Mouse (Mus musculus) right cerebral cortex, postnatal 10 days (tissue): ENCODE results near the gene Trcg1.

ENCODE experiments used
- DNase-seq, 2 experiments: peaks; one replicate each; pipeline ENCODE4 v3.0.0; 2021; ENCODE audit warnings: low spot score in 2 of 2

Gene Trcg1

DNA sequence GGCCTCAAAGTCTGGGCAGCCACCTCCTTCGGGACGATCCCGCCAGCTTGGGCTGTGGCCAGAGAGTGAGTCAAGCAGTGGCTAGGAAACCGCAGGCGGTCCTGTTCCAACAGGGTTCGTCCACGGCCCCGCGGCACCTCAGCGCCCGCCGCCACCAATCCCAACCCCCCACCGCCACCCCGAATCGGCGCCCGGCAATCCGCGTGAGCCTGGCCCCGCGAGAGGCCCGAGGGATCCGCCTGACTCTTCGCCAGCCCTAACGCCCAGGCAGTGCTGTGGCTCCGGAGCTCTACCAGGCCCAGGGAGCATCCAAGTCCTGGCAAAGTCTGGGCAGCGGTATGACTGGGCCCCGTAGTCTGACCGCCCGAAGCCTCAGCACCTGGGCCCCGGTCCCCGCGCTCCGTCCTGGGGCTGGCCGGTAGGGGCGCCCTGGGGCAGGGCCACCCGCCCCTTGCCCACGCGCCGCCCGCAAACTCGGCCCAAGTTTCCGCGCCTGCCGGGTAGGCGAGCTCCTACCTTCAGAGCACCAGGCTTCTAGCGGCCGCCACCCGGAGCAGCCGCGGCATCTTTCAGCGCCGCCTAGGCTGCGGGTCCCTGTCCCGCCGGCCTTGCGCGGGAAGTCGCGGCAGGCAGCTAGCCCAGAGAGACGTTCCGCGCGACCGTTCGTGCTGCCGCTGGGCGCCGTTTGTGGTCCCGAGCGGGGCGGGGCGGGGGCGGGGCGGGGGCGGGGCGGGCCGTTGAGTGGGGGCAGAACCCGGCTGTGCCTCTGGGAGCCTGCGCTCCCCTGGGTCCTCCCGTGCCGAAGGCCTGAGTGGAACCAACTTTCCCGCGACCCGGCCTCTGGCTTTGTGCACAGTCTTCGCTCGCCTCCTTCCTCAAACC lies 25.8 kb downstream of the Trcg1 start, which contains the start of gene 1700017B05Rik:
Gene 1700017B05Rik (minus strand): TSS at position 700 of the 882 bp plus-strand sequence.
- peak; percentile 63 to 66 for DNase-seq

DNA sequence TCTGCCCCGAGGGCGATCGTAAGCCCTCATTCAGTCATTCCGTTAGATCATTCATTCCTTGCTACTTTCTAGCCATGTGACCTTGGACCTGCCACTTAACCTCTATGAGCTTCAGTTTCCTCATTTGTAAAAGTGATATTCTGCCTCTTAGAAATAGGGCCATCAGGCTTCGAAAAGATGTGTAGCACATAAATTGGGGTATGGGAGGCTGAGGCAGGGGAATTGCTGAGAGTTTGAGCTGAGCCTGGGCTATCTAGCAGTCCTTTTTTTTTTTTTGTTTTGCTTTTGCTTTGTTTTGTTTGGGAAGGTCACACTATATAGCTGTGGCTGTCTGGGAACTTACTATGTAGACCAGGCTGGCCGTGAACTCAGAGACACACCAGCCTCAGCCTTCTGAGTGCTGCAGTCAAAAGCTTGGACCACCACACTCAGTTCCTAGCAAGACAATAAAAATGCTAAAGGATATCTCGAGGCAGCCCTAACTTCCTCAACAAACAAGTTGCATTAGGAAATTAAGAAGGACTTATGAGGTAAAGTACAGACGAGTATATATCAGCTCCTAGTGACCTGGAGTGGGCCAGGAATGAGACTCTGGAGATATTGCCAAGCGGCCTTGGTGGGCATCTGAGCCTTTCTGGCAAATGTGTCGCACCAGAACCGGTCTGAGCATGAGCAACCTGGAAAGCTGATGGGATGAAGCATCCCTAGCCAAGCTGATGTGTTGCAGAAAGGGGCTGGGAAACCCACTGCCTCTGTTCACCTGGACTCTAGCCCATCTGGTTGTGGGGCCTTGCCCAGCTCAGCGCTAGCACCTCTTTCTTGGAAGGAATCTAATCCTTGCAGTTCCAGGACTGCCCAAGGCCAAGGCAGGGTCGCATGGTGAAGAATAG lies 26.7 kb downstream of the Trcg1 start:
- no peak for DNase-seq

DNA sequence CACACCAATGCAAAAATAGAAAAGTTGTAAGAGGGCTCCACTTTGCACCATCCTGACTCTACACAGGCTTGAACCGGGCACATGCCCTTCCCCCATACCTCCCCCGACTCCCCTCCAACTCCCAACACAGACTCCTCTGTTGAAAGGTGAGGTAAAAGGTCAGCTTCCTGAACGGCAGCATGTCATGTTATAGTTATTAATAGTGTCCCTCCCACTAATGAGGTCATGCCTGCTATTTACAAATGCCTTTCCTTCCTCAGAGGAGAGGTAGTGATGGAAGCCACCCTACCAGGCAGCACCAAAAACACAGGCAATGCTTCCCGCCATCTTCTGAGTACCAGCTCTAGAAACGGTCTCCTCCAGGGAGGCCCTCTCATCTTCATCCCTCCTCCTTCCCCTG lies 28.8 kb downstream of the Trcg1 start:
- DNase-seq = no peak

DNA sequence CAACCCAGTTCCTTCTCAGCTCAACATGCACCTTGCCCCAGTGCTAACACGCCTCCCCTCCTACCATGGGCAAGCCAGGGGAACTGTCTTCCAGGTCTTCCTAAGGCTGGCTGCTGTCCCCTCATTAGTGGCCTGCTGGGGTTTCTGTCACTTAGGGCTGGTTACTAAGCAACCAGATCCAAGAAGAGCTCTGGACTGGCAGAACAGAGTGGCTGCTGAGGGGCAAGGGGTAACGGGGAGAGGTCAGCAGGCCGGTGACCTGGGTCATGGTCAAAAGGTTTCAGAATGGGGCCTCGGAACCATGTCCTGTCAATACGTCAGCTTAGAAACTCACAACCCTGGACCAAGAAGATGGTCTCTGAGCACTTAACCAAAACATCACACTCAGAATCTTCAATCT lies 31.1 kb downstream of the Trcg1 start:
- DNase-seq = no peak

DNA sequence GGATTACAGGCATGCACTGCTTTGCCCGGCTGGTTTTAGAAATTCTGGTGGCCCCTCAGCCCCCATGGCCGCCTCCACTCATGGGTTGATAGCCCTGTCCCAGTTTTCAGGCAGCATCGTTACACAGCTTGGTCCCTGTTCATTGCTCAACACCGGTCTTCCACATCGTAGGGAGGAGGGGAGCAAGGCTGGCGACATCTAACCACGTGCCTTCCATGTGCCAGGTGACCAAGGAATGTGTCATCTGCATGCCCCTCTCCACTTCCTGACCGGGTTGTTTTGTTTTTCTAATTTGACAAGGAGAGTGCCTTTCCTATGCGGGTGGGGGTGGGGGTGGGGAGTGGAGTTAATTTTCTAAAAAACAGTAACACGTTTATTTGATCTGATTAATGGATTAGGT lies 31.7 kb downstream of the Trcg1 start:
- no peak for DNase-seq

DNA sequence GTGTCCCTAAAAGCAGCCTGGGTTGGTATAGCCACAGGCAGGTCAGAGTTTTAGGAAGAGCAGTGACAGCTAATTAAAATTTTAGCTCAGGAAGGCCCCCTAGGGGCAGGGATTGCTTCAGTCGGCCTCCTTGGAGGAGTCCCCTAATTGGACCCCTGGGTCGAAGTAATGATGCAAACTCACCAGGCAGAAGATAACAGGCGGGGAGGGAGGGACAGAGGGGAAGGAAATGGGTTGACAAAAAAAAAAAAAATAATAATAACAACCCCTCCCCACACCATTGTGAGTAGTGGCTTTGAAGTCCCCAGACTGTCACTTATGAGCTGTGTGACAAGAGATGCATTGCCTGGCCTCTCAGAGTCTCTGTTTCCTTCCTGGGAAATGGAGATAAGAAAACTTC lies 32.2 kb downstream of the Trcg1 start:
- DNase-seq = no peak

DNA sequence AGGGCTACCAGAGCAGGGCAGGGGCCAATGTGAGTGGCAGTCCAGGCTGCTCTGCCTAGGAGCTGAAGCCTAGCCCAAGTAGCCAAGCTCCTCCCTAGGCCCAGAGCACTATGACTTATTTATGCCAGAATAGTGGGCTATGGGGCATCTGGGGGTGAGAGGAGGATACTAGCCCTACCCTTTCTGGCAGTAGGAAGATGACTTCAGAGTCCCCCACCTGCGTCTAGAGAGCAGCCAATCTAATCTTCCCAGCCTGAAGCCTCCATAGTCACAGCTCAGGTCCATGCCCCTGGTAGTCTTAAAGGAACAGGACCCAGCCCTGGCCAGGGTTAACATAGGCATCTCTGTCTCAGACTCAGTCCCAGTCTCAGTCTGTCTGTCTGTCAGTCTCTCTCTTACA lies 33.0 kb downstream of the Trcg1 start:
- DNase-seq = no peak

DNA sequence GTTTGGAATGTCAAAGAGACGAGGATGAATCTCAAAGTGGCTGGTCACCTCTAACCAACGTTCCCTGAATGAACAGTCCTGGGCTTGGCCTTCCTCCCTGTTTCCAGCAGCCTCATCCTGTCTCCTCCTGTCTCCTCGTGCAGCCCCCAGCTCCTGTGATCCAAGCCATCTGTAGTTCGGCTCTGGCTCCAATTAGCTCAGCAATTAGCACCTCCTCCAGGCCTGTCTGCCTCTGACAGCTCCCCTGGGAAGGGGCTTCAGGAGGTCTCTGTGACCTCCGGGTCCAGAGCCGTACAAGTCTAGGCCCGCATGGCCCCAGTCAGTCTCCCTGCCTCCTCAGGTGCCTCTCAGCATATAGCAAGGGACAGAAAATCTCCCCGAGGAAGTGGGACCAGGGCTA lies 34.0 kb downstream of the Trcg1 start:
- peak in 1 of 2 experiments; percentile 42 for DNase-seq

DNA sequence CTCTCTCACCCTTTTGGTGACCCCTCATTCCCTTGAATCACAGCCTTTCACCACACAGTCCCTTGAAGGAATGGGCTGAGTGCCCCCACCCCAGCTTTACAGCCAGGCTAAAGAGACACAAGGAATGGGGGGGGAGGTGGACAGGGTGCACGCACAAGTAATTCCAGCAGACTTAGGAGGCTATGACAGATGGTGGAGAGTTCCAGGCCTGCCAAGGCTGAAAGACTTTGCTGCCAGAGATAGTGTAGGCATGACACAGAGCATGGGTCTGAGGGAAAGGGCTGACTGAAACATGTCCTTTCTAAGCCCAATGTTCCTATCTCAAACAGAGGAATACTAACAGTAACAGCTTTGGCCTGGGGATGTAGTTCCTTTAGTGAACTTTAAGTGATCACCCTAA lies 34.7 kb downstream of the Trcg1 start:
- DNase-seq = no peak

DNA sequence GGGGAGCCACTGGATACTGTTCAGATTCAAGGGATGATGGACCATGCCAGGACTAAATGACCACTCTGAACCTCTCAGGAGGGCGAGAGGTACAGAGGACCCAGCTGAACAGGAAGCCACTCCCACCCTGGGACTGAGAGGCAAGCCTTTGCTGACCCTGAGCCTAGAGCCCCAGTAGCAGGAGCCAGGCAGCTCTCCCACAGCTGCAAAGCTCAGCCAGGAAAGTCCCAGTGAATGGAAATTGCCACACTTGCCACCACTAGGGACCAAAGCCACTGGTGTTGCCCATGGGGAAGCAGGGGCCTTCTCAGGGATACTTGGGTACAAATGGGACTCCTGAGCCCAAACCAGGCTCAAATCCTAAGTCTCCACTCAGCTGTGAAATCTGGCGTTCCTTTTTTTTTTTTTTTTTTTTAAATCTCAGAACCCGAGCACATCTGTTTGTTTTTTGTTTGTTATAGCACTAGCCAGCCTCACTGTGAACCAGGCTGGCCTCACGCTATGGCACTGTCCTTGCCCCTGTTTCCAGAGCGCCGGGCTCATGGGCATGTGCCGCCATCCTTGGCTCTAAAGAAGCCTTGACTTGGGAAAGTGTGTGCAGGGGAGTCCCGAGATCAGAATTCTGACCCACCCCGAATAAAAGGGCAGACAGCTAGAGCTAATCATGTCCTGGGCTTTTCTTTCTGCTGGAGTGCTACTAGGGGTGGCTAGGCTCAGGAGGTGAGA lies 35.6 kb downstream of the Trcg1 start:
- DNase-seq = no peak

DNA sequence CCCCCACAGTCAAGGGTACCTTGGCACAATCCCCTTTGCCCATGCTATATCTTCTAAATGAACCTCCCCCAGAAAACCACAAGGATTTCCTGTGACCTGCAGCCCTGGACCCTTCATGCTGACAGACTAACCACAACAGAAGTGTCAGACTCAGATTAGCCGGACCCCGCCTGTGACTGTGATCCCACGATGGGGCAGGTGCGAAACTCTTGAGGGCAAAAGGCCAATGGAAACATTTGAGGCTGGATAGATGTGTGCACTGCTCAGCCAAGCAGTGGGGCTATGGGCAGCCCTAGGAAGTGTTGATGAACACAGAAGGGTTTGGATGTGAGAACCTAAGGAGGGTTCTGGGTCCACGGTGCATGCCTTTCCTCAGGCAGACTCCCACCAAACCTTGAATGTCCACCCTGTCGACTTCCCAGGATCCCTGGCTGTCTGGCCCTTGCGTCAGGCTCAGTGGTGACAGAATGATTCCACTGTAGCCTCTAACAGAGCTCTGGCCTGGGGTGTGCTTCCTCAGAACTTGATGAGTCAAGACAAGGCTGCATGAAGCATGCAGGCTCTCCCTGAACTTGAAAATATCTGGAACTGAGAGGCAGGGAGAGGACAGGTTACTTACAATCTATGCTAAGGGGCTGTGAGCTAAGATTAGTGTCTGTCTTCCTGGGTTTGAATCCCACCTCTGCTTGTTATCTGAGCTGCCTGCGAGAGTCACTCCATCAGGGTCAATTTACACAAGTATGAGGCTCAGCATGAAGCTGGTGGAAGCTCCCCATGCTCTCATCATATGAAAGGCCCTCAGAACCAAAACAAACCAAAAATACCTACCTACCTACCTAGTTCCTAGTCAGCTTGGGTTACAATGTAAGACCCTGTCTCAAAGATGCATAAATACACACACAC lies 36.8 kb downstream of the Trcg1 start:
- no peak for DNase-seq

DNA sequence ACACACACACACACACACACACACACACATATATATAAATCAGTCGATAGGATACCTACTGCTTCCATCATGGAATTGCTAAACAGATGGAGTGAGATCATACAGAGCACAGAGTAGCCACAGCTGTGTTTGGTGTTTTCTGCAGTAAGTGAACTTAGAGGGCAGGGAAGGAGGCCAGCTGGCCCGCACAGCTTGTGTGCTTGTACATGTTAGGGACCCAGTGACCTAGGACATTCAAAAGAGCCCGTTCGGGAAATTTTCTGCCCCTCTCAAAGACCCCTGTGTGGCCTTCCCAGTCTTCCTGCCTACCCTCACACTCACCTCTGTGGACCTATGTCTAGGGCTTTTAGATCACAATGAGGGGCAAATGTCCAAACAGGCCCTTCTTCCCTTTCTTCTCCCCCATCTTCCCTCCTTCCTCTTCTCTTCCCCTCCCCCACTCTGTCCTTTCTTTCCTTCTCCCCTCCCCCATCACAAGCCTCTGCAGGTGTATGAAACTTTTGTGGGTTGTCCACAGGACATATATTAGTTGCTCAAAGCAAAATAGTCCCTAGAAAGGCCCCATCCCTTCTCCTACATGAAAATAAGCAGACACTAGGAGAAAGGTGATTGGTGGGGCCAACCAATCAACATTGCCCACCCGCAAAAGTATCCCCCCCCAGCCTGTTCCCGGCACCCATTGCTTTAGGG lies 37.6 kb downstream of the Trcg1 start:
- no peak for DNase-seq

DNA sequence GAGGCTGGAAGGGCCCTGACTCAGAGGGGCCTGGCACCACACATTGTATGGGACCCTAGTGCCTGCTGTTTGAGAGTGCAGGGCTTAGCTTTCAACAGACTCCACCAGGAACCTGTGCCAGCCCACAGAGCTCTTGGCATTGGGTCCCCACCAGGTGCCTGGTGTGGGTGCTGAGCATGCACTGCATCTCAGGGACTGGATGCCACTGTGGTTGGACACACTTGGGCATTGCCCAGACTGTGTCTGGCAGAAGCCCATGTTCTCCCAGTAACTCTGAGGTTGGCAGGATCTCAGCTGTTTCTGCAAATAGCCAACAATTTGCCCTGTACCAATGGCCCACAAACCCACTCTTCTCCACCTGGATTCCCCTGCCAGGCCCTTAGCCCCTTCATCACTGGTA lies 40.0 kb downstream of the Trcg1 start:
- DNase-seq = peak; percentile 69 to 71

DNA sequence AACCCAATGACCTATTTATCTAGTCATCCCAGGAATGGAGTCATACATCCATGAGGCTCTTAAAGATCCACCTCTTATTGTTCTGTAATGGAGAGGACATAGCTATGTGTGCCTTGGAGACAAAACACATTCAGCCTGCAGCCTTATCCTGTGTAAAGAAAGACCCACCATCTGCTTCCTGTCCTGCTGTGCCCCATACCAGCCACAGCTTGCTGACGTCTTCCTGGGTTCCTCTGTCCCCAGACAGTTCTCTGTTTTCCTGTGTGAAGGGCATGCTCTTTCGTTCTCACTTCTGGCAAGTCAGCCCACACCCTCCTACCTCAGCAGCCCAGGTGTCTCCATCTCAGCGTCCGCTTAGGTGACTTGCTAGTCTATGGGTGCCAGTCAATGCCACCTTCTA lies 41.9 kb downstream of the Trcg1 start:
- DNase-seq = peak in 1 of 2 experiments; percentile 46

DNA sequence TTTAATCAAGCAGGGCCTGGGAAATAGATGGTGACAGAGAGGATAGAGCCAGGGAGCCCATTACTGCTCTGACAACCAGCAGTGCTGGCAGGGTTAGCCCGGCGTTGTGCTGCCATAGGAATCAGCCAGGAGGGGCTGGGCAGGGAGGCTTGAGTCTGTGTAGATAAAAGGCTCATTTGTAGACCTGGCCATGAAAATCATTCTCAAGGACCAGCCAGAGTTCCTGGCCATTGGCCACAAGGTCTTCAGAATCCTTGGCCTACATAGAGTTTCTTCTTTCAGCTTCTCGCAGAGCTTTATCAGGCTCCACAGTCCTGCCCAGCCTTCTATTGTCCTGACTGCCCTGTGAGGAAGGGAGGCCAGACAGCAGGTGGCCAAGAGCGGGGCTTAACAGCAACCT lies 43.1 kb downstream of the Trcg1 start:
- DNase-seq = no peak

DNA sequence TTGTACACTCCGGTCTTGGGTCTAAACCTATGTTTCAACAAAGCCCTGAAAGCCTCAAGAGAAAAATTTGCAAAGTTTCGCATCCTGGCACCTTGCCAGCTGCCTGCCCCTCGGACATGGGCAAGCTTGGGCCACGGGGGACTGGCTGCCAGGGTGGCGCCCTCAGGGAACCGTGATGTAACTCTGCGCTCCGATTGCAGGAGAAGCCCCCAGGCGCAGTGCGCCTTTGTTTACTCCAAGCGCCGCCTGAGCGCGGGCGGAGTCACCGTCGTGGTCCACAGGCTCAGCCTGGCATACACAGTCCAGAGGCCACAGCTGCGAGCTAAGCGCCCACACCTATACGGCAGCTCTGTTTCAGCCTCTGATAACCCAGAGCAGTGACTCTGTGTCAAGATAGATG lies 45.2 kb downstream of the Trcg1 start:
- DNase-seq = no peak

DNA sequence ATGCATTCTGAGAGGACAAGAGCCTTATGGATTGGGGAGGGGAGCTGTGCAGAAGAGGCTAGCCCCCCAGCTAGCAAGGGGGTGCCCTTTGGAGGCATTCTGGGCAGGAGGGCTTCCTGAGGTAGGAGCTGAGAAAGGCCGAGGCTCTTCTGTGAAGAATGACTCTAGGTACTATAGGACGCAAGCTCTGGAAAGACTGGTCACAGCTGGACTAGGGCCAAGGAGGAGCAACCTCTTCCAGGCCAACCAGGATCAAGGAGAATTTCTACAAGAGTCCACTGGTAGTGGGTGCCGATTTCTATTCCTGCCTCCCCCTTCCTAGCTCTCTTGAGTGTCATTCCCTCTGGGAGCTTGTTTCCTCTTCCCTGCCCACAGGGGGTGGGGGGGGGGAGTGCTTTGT lies 46.3 kb downstream of the Trcg1 start:
- DNase-seq = no peak

DNA sequence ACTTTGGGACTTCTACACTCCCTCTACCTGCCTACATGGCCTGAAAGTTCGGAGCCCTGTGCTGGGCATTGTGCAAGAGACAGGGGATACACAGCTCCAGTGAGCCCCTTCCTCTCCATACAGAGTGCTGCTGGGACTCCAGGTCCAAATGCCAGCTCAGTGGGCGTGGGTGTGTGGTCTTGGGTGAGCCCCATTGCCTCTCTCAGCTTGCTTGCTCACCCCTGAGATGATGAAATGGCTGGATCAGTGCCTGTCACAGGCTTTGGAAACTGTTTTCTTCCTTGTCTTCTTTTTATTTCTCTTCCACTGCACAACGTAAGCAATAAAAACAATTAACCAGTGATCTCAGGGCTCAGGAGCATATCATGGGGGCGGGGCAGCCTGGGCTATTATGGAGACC lies 47.0 kb downstream of the Trcg1 start:
- DNase-seq = no peak

DNA sequence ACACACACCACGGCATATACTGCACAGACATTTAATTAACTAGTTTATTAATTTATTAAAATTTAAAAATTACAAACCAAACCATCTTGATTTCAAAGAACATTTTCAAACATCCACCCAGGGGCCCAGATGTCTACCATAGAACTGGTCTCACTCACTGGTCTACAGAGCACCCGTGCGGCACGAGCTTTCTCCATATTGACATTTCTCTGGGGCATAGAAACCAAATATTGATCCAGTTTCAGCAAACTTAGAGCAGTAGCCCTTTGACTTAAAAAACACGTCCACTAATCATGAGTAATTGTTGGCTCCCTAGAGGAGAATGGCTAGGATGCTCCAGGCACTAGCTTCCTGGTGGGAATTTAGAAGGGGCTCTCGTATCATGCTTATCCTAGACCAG lies 50.8 kb downstream of the Trcg1 start:
- DNase-seq = no peak

DNA sequence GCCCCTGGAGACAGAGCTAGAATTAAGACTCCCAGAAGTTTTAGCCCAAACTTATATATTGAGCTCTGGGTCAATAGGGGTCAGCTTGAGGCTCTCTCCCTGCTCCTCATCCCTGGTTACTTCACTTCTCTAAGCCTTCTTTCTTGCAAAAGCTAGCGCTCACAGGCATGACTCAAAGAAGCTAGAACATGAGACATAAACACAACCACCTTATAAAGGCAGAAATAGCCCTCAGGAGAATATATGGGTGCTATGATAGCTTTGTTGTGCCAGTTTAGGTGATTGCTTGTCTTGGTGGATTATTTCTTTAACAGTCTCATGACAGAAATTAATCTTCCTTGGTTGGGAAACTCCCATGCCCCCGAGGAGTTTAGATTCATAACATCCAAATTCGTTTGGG lies 58.5 kb downstream of the Trcg1 start:
- DNase-seq = no peak
